ENCODE assay signal across 18 mouse cellular contexts in the genomic region with DNA sequence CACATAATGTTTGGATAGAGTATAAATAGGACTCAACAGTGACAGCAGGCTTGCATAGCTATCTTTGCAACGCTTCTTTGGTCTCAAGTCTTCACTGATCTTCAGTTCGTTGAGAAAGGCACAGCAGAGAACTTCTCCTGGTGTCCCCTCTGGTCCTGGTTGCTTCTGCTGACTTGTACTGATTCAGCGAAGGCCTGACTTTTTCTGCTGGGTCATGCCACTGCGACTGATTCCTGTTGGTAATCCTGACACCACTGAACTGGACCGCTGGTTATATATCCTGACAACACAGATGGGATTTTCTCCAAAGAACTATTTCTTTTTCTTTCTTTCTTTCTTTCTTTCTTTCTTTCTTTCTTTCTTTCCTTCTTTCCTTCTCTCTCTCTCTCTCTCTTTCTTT. TPM values are rescaled to one million over a fixed set of nuclear protein-coding genes. Genes with fewer than 3 reads are reported as not detected.
"Had no signal": no experiment of that assay in that cellular context is flagged by ENCODE, and none has a peak within 500 bp of the region (broad histone marks: within the 10 kb centered on the region; RNA-seq: fewer than 3 reads in every experiment).

No protein-coding gene starts in this region.

- H3K27me3 ChIP-seq: kidney, embryonic 15.5 days; lung, embryonic 15.5 days; midbrain, embryonic 12.5 days; midbrain, embryonic 15.5 days; neural tube, embryonic 12.5 days; neural tube, embryonic 15.5 days had no signal

- ATAC-seq: midbrain, embryonic 15.5 days had no signal

- H3K4me2 ChIP-seq: kidney, embryonic 15.5 days; lung, embryonic 15.5 days; midbrain, embryonic 12.5 days; midbrain, embryonic 15.5 days; neural tube, embryonic 12.5 days; neural tube, embryonic 15.5 days had no signal

- H3K9me3 ChIP-seq: kidney, embryonic 15.5 days; lung, embryonic 15.5 days; midbrain, embryonic 12.5 days; midbrain, embryonic 15.5 days; neural tube, embryonic 12.5 days; neural tube, embryonic 15.5 days had no signal

- H3K27ac ChIP-seq: kidney, embryonic 15.5 days; left cerebral cortex, adult 2 months; lung, embryonic 15.5 days; midbrain, embryonic 12.5 days; midbrain, embryonic 15.5 days; neural tube, embryonic 12.5 days; neural tube, embryonic 15.5 days; stomach, postnatal 0 days had no signal

- H3K36me3 ChIP-seq: kidney, embryonic 15.5 days; lung, embryonic 15.5 days; midbrain, embryonic 12.5 days; midbrain, embryonic 15.5 days; neural tube, embryonic 12.5 days; neural tube, embryonic 15.5 days had no signal

- DNase-seq: kidney, adult 11 months; kidney, adult 8-10 months; layer of hippocampus, postnatal 36 days; right cerebral cortex, adult 18-20 months; right cerebral cortex, postnatal 14 days; right cerebral cortex, postnatal 4 days had no signal

- H3K4me3 ChIP-seq: kidney, embryonic 15.5 days; left cerebral cortex, adult 2 months; lung, embryonic 15.5 days; midbrain, embryonic 12.5 days; midbrain, embryonic 15.5 days; neural tube, embryonic 12.5 days; neural tube, embryonic 15.5 days had no signal

- H3K9ac ChIP-seq: kidney, embryonic 15.5 days; lung, embryonic 15.5 days; midbrain, embryonic 12.5 days; midbrain, embryonic 15.5 days; neural tube, embryonic 12.5 days; neural tube, embryonic 15.5 days had no signal

RNA-seq across cellular contexts. Expression of gene Jsrp1, which starts 9.2 kb away (rescaled TPM):
- polyA plus RNA-seq: thymus, adult 2 months had no signal

RNA-seq across cellular contexts. Expression of gene Amh, which starts 17.5 kb away (rescaled TPM):
- polyA plus RNA-seq: intestine, embryonic 14.5 days; kidney, embryonic 15.5 days; limb, embryonic 11.5 days; neural tube, embryonic 12.5 days; neural tube, embryonic 15.5 days; stomach, embryonic 14.5 days had no signal
